Mouse (Mus musculus): Measurements from ENCODE around the gene Ttc30b. TPM values are rescaled to one million over a fixed set of nuclear protein-coding genes. Genes with fewer than 3 reads are reported as not detected.
"Not testable (repeated sequence)": the region's sequence is repeated elsewhere in the genome, so short reads cannot be mapped to it uniquely, and the experiment has no call there.

The Ttc30b gene
- polyA plus RNA-seq, 1 experiment = 5.9 TPM

DNA sequence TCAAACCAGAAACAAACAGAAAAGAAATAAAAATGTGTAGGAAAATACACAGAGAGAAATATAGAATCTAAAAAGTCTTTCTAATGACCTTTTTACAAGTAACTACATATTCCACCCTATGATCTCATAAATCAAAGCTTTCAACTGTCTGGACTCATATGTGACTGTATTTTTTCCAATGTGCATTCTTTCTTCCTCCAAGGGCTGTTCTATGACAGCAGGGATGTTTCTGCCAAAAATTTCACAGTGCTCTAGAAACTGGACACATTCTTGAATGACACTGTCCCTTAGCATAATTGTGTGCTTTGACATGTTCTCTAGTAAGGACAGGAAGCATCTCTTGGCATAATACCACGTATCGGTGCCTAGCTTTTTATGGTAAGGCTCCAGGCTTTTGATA, 37.7 kb upstream of the Ttc30b start:
- not testable (repeated sequence) for H3K36me3 ChIP-seq (ENCODE audit: control insufficient read depth, insufficient read depth, low read length); H3K27ac ChIP-seq (ENCODE audit: insufficient read depth, low read depth, low read length)
- WGBS = 83% methylated on average over 2 of the region's 2 CpGs

DNA sequence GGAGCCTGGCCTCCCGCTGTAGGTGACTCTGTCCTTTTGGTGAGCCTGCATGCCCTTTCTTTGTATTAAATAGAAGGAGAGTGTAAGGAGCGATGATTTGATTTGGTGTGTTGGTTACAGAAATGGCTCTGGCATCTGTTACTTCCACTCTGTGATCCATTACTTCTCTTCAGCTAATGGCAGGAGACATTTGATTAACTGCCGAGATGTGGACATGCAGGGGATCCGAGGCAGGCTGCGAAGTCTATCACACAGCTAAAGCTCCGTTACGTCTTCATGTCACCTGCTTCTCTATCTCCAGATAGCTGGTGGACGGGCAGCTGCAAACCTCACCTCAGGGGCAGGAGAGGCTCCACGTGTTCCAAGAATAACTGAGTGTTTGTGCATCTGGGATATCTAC, 35.7 kb upstream of the Ttc30b start:
- TF ChIP-seq CTCF (IDR thresholded peaks at IDR 0.05; ENCODE audit: extremely low read depth, insufficient read length, insufficient replicate concordance, low read depth, low read length) (no peak), POLR2A (IDR thresholded peaks at IDR 0.05; ENCODE audit: low read depth, low read length) (no peak)
- Histone ChIP-seq H3K4me1 (ENCODE audit: control insufficient read depth, insufficient read depth, insufficient read length, low read length) (no peaks in the 10 kb centered on the region), H3K27ac (ENCODE audit: insufficient read depth, low read depth, low read length) (no peak overlapping the region), H3K27me3 (ENCODE audit: control insufficient read depth, insufficient read depth, low read length) (no peaks in the 10 kb centered on the region), H3K36me3 (ENCODE audit: control insufficient read depth, insufficient read depth, low read length) (no peaks in the 10 kb centered on the region), H3K4me3 (ENCODE audit: low read depth, low read length) (no peak overlapping the region)
- WGBS = 67% methylated on average over 9 of the region's 9 CpGs

More for the DNA sequence above, 37.7 kb upstream of the Ttc30b start:
- not testable (repeated sequence) for H3K4me1 ChIP-seq (ENCODE audit: control insufficient read depth, insufficient read depth, insufficient read length, low read length); H3K4me3 ChIP-seq (ENCODE audit: low read depth, low read length); H3K27me3 ChIP-seq (ENCODE audit: control insufficient read depth, insufficient read depth, low read length)

DNA sequence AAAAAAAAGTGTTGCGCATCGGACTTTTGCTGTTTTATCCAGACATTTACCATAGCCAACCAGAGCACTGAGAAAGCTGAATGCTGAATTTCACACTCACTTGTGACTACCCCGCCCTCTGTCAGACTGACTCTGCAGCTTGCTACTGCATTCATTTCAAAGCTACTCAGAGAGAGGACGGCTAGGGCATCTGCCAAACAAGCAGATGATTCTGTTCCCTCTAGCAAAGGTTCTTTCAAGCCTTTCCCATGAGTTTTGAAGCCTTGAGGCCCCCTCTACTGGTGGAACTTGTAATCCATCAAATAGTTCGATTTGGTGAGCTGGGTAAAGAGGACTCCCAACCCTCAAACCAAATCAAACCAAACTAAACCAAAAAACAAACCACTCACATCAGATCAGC, 26.6 kb upstream of the Ttc30b start:
- 12% methylated on average over 5 of the region's 5 CpGs for WGBS
- TF ChIP-seq POLR2A (IDR thresholded peaks at IDR 0.05; ENCODE audit: low read depth, low read length) (no peak), CTCF (IDR thresholded peaks at IDR 0.05; ENCODE audit: extremely low read depth, insufficient read length, insufficient replicate concordance, low read depth, low read length) (peak; percentile 29; the same call in 1 of the 2 replicates)
- H3K27me3 ChIP-seq (ENCODE audit: control insufficient read depth, insufficient read depth, low read length) = no peaks in the 10 kb centered on the region
- no peak overlapping the region for H3K27ac ChIP-seq (ENCODE audit: insufficient read depth, low read depth, low read length)
- H3K36me3 ChIP-seq (ENCODE audit: control insufficient read depth, insufficient read depth, low read length) = no peaks in the 10 kb centered on the region
- peaks cover 8% of the 10 kb centered on the region; the same call in 1 of the 2 replicates for H3K4me1 ChIP-seq (ENCODE audit: control insufficient read depth, insufficient read depth, insufficient read length, low read length)
- no peak overlapping the region for H3K4me3 ChIP-seq (ENCODE audit: low read depth, low read length)

DNA sequence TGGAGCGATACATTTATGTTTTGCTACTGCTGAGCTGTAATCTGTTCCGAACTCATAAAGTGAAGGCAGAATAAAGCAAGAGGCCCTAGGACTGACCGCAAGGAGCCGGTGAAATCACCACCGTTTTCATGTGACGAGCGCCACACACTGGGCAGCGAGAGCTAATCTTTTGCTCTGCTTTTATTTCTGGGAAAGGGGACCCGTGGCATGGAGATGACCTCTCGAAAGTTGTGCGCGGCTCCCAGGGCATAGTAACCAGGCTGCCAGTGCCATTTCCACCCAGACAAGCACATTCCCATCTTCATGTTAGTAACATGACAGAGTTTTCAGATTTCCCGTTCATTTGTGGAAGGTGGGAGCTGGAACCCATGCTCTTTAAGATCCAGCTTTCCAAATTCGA, 26.1 kb upstream of the Ttc30b start:
- TF ChIP-seq POLR2A (IDR thresholded peaks at IDR 0.05; ENCODE audit: low read depth, low read length) = no peak
- TF ChIP-seq CTCF (IDR thresholded peaks at IDR 0.05; ENCODE audit: extremely low read depth, insufficient read length, insufficient replicate concordance, low read depth, low read length) = peak; percentile 64; the same call in 1 of the 2 replicates
- no peak overlapping the region for H3K4me3 ChIP-seq (ENCODE audit: low read depth, low read length)
- 12% methylated on average over 14 of the region's 14 CpGs for WGBS

DNA sequence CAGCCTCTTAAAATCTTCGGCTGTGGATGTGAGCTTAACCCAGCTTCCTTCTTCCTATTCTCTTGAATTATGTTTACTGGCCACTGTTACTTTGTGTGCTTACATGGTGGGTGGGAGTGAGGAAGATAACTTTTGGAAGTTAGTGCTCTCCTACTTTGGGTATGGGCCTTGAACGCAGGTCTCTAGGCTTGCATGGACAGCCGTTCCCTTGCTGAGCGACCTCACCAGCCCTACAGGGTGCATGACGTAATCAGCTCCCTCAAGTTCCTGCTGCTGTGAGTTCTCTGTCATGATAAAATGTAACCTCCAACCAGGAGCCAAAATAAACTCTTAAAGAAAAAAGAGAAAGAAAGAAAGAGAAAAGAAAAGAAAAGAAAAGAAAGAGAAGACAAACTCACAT, 25.7 kb upstream of the Ttc30b start:
- H3K27ac ChIP-seq (ENCODE audit: insufficient read depth, low read depth, low read length) = no peak overlapping the region
- TF ChIP-seq POLR2A (IDR thresholded peaks at IDR 0.05; ENCODE audit: low read depth, low read length) = no peak
- no peak for TF ChIP-seq CTCF (IDR thresholded peaks at IDR 0.05; ENCODE audit: extremely low read depth, insufficient read length, insufficient replicate concordance, low read depth, low read length)

More for the DNA sequence above, 26.1 kb upstream of the Ttc30b start:
- peaks cover 11% of the 10 kb centered on the region for H3K4me1 ChIP-seq (ENCODE audit: control insufficient read depth, insufficient read depth, insufficient read length, low read length)
- H3K27me3 ChIP-seq (ENCODE audit: control insufficient read depth, insufficient read depth, low read length) = no peaks in the 10 kb centered on the region
- H3K27ac ChIP-seq (ENCODE audit: insufficient read depth, low read depth, low read length) = no peak overlapping the region
- no peaks in the 10 kb centered on the region for H3K36me3 ChIP-seq (ENCODE audit: control insufficient read depth, insufficient read depth, low read length)

DNA sequence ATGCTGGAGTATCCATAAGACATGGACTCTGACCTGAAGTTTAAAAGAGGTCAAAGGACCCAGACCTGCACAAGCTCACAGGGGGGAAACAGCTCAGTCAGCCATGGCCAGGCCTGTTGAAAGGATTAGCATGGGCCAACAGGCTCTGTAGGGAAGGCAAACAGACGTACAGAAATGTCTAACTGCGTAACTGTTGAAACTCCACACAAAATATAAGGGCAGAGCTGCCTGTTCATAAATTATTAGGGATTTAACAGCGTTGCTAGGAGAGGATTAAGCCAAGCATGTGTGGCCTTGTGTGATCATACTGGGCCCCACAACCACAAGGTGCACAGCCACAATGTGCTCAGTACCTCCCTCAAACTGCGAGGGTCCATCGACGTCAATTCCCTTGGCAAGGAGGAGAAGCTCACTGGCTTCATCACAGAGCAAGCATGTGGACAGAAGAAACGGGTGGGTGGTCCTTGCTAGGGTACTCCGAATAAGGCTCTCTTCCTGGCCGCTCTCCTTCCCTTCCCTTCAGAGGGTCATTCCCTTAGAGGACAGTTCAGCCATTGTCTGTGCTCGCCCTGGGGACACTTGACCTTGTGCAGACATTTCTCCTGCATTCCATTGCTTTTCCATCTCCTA, 24.9 kb upstream of the Ttc30b start:
- Histone ChIP-seq H3K27me3 (ENCODE audit: control insufficient read depth, insufficient read depth, low read length) (no peaks in the 10 kb centered on the region), H3K4me3 (ENCODE audit: low read depth, low read length) (no peak overlapping the region), H3K4me1 (ENCODE audit: control insufficient read depth, insufficient read depth, insufficient read length, low read length) (peaks cover 15% of the 10 kb centered on the region), H3K36me3 (ENCODE audit: control insufficient read depth, insufficient read depth, low read length) (no peaks in the 10 kb centered on the region), H3K27ac (ENCODE audit: insufficient read depth, low read depth, low read length) (no peak overlapping the region)
- WGBS = 93% methylated on average over 10 of the region's 10 CpGs
- TF ChIP-seq CTCF (IDR thresholded peaks at IDR 0.05; ENCODE audit: extremely low read depth, insufficient read length, insufficient replicate concordance, low read depth, low read length) (no peak), POLR2A (IDR thresholded peaks at IDR 0.05; ENCODE audit: low read depth, low read length) (no peak)

More for the DNA sequence above, 25.7 kb upstream of the Ttc30b start:
- no peak overlapping the region for H3K4me3 ChIP-seq (ENCODE audit: low read depth, low read length)
- no peaks in the 10 kb centered on the region for H3K36me3 ChIP-seq (ENCODE audit: control insufficient read depth, insufficient read depth, low read length)
- H3K4me1 ChIP-seq (ENCODE audit: control insufficient read depth, insufficient read depth, insufficient read length, low read length) = peaks cover 15% of the 10 kb centered on the region
- no peaks in the 10 kb centered on the region for H3K27me3 ChIP-seq (ENCODE audit: control insufficient read depth, insufficient read depth, low read length)
- WGBS = 81% methylated on average over 5 of the region's 5 CpGs

DNA sequence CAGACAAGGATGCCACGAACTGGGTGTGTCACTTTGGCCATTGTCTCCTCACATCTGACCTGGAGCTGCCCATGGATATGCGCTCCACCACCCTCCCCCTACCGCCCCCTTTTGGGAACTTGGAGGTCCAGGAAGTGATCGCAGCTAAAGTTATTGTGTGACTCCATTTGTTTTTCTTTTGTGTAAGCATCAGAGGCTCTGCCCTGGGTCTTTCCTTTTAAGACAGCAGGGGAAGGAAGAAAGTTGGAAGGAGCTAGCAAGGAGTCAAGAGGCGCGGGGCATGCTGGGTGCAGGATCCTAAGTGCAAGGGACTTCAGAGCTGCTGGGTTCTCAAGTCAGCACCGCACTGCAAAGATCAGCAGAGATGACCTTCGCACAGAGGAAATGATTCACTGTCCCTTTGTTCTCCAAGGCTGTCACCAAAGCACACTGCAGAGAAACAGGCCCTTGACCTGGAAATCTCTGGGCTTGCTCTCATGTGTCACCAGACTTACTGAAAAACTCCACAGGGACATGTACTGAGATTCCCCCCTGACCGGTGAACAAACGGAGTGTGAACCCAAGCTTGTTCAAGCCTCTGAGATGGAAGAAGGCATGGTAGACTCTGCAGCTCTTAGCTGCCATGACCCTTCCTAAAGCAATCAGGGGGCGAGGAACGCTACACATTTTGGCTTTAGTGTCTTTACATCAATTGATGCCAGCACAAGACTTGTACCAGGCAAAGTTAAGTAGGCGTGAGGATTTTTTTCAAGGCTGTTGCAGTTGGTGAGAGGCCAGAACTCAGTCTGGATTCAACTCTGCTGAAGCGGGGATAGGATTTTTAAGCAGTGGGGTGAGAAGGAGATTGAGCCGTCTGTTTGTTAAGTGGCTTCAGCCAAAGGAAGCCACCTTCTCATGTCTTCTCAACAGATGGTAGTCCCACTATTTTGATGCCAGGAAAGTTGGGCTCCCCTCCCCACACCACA, 22.3 kb upstream of the Ttc30b start:
- no peak overlapping the region for H3K27ac ChIP-seq (ENCODE audit: insufficient read depth, low read depth, low read length)
- H3K4me1 ChIP-seq (ENCODE audit: control insufficient read depth, insufficient read depth, insufficient read length, low read length) = peaks cover 15% of the 10 kb centered on the region
- no peaks in the 10 kb centered on the region for H3K36me3 ChIP-seq (ENCODE audit: control insufficient read depth, insufficient read depth, low read length)
- H3K27me3 ChIP-seq (ENCODE audit: control insufficient read depth, insufficient read depth, low read length) = no peaks in the 10 kb centered on the region
- no peak overlapping the region for H3K4me3 ChIP-seq (ENCODE audit: low read depth, low read length)
- 57% methylated on average over 15 of the region's 15 CpGs for WGBS
- TF ChIP-seq POLR2A (IDR thresholded peaks at IDR 0.05; ENCODE audit: low read depth, low read length) = no peak
- TF ChIP-seq CTCF (IDR thresholded peaks at IDR 0.05; ENCODE audit: extremely low read depth, insufficient read length, insufficient replicate concordance, low read depth, low read length) = no peak
